Mouse (Mus musculus): Measurements from ENCODE around the gene Napepld.

DNA sequence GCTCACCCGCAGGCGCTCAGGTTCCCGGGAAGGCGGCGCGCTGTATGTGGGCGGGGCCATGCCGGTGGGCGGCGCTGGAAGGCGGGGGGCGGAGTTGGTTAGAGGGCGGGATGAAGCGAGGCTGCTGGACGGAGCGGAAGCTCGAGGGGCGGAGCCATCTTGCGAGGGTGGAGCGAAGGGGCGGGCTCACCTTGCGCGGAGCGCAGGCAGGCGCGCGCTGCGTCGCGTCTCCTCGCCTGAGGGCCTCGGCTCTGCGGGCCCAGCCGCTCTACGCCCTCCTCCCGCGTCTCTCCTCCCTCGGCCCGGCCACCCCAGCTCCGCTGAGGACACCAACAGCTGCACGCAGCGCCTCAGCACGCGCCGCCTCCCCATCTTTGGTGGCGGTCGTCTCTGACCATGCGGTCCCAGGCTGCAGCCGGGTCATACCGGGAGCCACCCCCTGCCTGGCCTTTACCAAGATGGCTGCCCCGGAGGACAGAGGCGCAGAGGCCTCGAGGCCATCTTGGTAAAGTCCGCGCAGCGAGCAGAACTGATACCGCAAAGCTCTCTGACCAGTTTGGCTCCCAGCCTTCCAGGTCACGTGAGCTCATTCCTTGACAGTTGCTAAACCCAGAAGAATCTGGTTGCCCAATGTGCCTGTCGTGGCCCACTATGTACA, at the start of gene Napepld:
- TF ChIP-seq POLR2A (IDR thresholded peaks at IDR 0.05; ENCODE audit: borderline replicate concordance, control insufficient read depth, low read depth, low read length) = peak; percentile 98
- TF ChIP-seq CTCF (IDR thresholded peaks at IDR 0.05; ENCODE audit: control insufficient read depth, insufficient read depth, low read length) = no peak
